9 mouse cellular contexts compared by ENCODE assay signal in the genomic region with DNA sequence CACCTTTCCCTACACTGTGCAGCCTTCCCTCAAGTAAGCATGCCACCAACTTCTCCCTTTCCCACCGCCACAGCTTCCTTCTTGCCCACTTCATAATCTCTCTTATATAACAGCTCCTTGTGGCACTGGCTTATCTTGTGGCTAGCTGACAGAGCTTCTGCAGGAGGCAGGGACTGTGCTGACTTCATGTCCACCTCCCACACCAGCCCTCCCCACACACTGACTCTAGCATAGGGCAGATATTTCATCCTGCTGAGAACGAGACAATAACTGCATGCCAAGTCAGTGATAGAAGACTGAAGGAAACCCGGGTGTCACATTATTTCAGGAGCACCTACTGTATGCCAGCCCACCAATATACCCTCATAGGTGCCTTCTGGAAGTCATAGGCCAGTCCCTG. TPM values are rescaled to one million over a fixed set of nuclear protein-coding genes. Genes with fewer than 3 reads are reported as not detected.
DNase-seq lines count a peak whose midpoint lies in the region; ATAC-seq and TF ChIP-seq lines count a peak whose summit lies in the region.
"Had no signal": no experiment of that assay in that cellular context is flagged by ENCODE, and none has a peak within 500 bp of the region (broad histone marks: within the 10 kb centered on the region; RNA-seq: fewer than 3 reads in every experiment).

No protein-coding gene starts in this region.

- H3K27me3 ChIP-seq in forebrain, embryonic 10.5 days (ENCODE audit: poor library complexity, severe bottlenecking): no peaks in the 10 kb centered on the region
- H3K27me3 ChIP-seq in forebrain, embryonic 15.5 days: no peaks in the 10 kb centered on the region
- no peaks in the 10 kb centered on the region for H3K27me3 ChIP-seq in lung, embryonic 15.5 days
- no peaks in the 10 kb centered on the region for H3K27me3 ChIP-seq in heart, embryonic 16.5 days (ENCODE audit: control insufficient read depth, insufficient read depth, low read length)
- H3K27me3 ChIP-seq in small intestine, adult 2 months (ENCODE audit: control insufficient read depth, insufficient read depth, low read length): no peaks in the 10 kb centered on the region
- H3K27me3 ChIP-seq in thymus, adult 2 months (ENCODE audit: control insufficient read depth, insufficient read depth, low read length): no peaks in the 10 kb centered on the region

- TF ChIP-seq POLR2A in small intestine, adult 2 months (IDR thresholded peaks at IDR 0.05; ENCODE audit: low read depth, low read length): no peak
- TF ChIP-seq POLR2A in thymus, adult 2 months (IDR thresholded peaks at IDR 0.05; ENCODE audit: control insufficient read depth, extremely low read depth, insufficient read depth, low read length, poor library complexity): no peak

- peaks cover 51% of the 10 kb centered on the region for H3K4me1 ChIP-seq in forebrain, embryonic 10.5 days
- H3K4me1 ChIP-seq in forebrain, embryonic 15.5 days: peaks cover 17% of the 10 kb centered on the region
- peaks cover 52% of the 10 kb centered on the region for H3K4me1 ChIP-seq in lung, embryonic 15.5 days
- H3K4me1 ChIP-seq in heart, embryonic 16.5 days (ENCODE audit: control insufficient read depth, insufficient read depth, low read length): peaks cover 34% of the 10 kb centered on the region
- peaks cover 19% of the 10 kb centered on the region for H3K4me1 ChIP-seq in small intestine, adult 2 months (ENCODE audit: control insufficient read depth, insufficient read depth, insufficient read length, low read length)
- H3K4me1 ChIP-seq in thymus, adult 2 months (replicated peaks; ENCODE audit: control insufficient read depth, insufficient read depth, low read length): peaks cover 7% of the 10 kb centered on the region

- H3K4me3 ChIP-seq in forebrain, embryonic 10.5 days: peak overlapping the region; percentile 34; the same call in 1 of the 2 replicates
- H3K4me3 ChIP-seq in forebrain, embryonic 15.5 days: no peak overlapping the region
- no peak overlapping the region for H3K4me3 ChIP-seq in lung, embryonic 15.5 days
- no peak overlapping the region for H3K4me3 ChIP-seq in heart, embryonic 16.5 days (ENCODE audit: low read length)
- no peak overlapping the region for H3K4me3 ChIP-seq in small intestine, adult 2 months (ENCODE audit: low read depth, low read length)
- no peak overlapping the region for H3K4me3 ChIP-seq in thymus, adult 2 months (ENCODE audit: control insufficient read depth, insufficient read depth, low read length)

- 86% methylated on average over 3 of the region's 3 CpGs for WGBS in forebrain, embryonic 10.5 days
- WGBS in forebrain, embryonic 15.5 days: 91% methylated on average over 3 of the region's 3 CpGs
- 57% methylated on average over 3 of the region's 3 CpGs for whole genome bisulfite sequencing in lung, embryonic 15.5 days
- WGBS in heart, embryonic 16.5 days: 36% methylated on average over 3 of the region's 3 CpGs
- WGBS in small intestine, adult 2 months: 50% methylated on average over 3 of the region's 3 CpGs
- WGBS in thymus, adult 2 months: 56% methylated on average over 3 of the region's 3 CpGs

- peak overlapping the region; percentile 72 for H3K27ac ChIP-seq in forebrain, embryonic 10.5 days
- H3K27ac ChIP-seq in forebrain, embryonic 15.5 days (replicated peaks): no peak overlapping the region
- H3K27ac ChIP-seq in lung, embryonic 15.5 days: peak overlapping the region; percentile 89
- peak overlapping the region; percentile 55 for H3K27ac ChIP-seq in heart, embryonic 16.5 days (ENCODE audit: low read length)
- H3K27ac ChIP-seq in small intestine, adult 2 months (ENCODE audit: insufficient read depth, low read depth, low read length): peak overlapping the region; percentile 3; the same call in 1 of the 2 replicates
- no peak overlapping the region for H3K27ac ChIP-seq in thymus, adult 2 months (ENCODE audit: control insufficient read depth, insufficient read depth, low read length)

- peaks cover 38% of the 10 kb centered on the region for H3K36me3 ChIP-seq in forebrain, embryonic 10.5 days (replicated peaks)
- H3K36me3 ChIP-seq in forebrain, embryonic 15.5 days: peaks cover 26% of the 10 kb centered on the region
- H3K36me3 ChIP-seq in lung, embryonic 15.5 days: peaks cover 30% of the 10 kb centered on the region
- peaks cover 21% of the 10 kb centered on the region for H3K36me3 ChIP-seq in heart, embryonic 16.5 days (ENCODE audit: control insufficient read depth, insufficient read depth)
- H3K36me3 ChIP-seq in small intestine, adult 2 months (ENCODE audit: control insufficient read depth, insufficient read depth, low read length): peaks cover 31% of the 10 kb centered on the region
- no peaks in the 10 kb centered on the region for H3K36me3 ChIP-seq in thymus, adult 2 months (ENCODE audit: control insufficient read depth, insufficient read depth, low read length)

- no peaks in the 10 kb centered on the region for H3K9me3 ChIP-seq in forebrain, embryonic 10.5 days
- no peaks in the 10 kb centered on the region for H3K9me3 ChIP-seq in forebrain, embryonic 15.5 days
- H3K9me3 ChIP-seq in lung, embryonic 15.5 days: no peaks in the 10 kb centered on the region
- no peaks in the 10 kb centered on the region for H3K9me3 ChIP-seq in heart, embryonic 16.5 days (replicated peaks; ENCODE audit: control insufficient read depth, low read length)

- no peak overlapping the region for H3K9ac ChIP-seq in forebrain, embryonic 15.5 days (replicated peaks)
- H3K9ac ChIP-seq in lung, embryonic 15.5 days: no peak overlapping the region
- no peak overlapping the region for H3K9ac ChIP-seq in heart, embryonic 16.5 days (ENCODE audit: low read length)

- H3K4me2 ChIP-seq in forebrain, embryonic 15.5 days (replicated peaks): no peak overlapping the region
- H3K4me2 ChIP-seq in lung, embryonic 15.5 days: peak overlapping the region; percentile 35; the same call in 1 of the 2 replicates
- no peak overlapping the region; the same call in 1 of the 2 replicates for H3K4me2 ChIP-seq in heart, embryonic 16.5 days (ENCODE audit: low read depth, low read length)

- ATAC-seq in forebrain, embryonic 15.5 days (replicated peaks): no peak
- no peak for ATAC-seq in lung, embryonic 15.5 days (ENCODE audit: borderline replicate concordance, extremely low read depth, low FRiP score, low TSS enrichment)
- no peak for ATAC-seq in heart, embryonic 16.5 days (replicated peaks; ENCODE audit: extremely low read depth, insufficient read depth, low FRiP score)

- DNase-seq in forebrain, embryonic 10.5 days (ENCODE audit: extremely low spot score, low spot score): no peak
- DNase-seq in lung, postnatal 10 days: no peak
- DNase-seq in gastrocnemius, adult 18-20 months (ENCODE audit: low spot score): no peak
- DNase-seq in thymus, adult 2 months: no peak
- DNase-seq: gastrocnemius, postnatal 10 days had no signal

- no peak for TF ChIP-seq CTCF in small intestine, adult 2 months (IDR thresholded peaks at IDR 0.05; ENCODE audit: extremely low read depth, insufficient read length, insufficient replicate concordance, low read depth, low read length)
- TF ChIP-seq CTCF in thymus, adult 2 months (IDR thresholded peaks at IDR 0.05; ENCODE audit: borderline replicate concordance, control insufficient read depth, extremely low read depth, insufficient read depth, low read length, poor library complexity): no peak

RNA-seq across cellular contexts. Expression of a gene that starts 4.2 kb away (rescaled TPM):
- polyA plus RNA-seq in forebrain, embryonic 10.5 days (2016; fragmentation: Nextera tagmentation; extraction: Ambion mirVana): 125 and 127 TPM in 2 replicates
- 63.3 and 64.3 TPM in 2 replicates for polyA plus RNA-seq in forebrain, embryonic 15.5 days (2015; fragmentation: Nextera tagmentation; extraction: Ambion mirVana)
- 116 and 117 TPM in 2 replicates for polyA plus RNA-seq in lung, embryonic 15.5 days (2015; fragmentation: Nextera tagmentation; extraction: Ambion mirVana)
- polyA plus RNA-seq in heart, embryonic 16.5 days (2015; fragmentation: Nextera tagmentation; extraction: Ambion mirVana): 57.6 and 69.8 TPM in 2 replicates
- 110 and 142 TPM in 2 replicates for polyA plus RNA-seq in small intestine, adult 2 months (2012; rRNA removed)
- total RNA-seq in gastrocnemius, adult 18-20 months (2021): 10 to 100 TPM; 29.5 to 32.4 TPM
- polyA plus RNA-seq in thymus, adult 2 months (2012; rRNA removed): 56.2 and 75.9 TPM in 2 replicates

RNA-seq across cellular contexts. Expression of a gene that starts 9.4 kb away (rescaled TPM):
- 145 and 147 TPM in 2 replicates for polyA plus RNA-seq in forebrain, embryonic 10.5 days (2016; fragmentation: Nextera tagmentation; extraction: Ambion mirVana)
- 83.9 and 88.4 TPM in 2 replicates for polyA plus RNA-seq in forebrain, embryonic 15.5 days (2015; fragmentation: Nextera tagmentation; extraction: Ambion mirVana)
- 89.5 and 90.2 TPM in 2 replicates for polyA plus RNA-seq in lung, embryonic 15.5 days (2015; fragmentation: Nextera tagmentation; extraction: Ambion mirVana)
- polyA plus RNA-seq in heart, embryonic 16.5 days (2015; fragmentation: Nextera tagmentation; extraction: Ambion mirVana): 47.8 and 51.4 TPM in 2 replicates
- 5.6 and 8.9 TPM in 2 replicates for polyA plus RNA-seq in small intestine, adult 2 months (2012; rRNA removed)
- 10 to 100 TPM; 14.4 to 14.8 TPM for total RNA-seq in gastrocnemius, adult 18-20 months (2021)
- polyA plus RNA-seq in thymus, adult 2 months (2012; rRNA removed): 18.0 and 20.9 TPM in 2 replicates

RNA-seq across cellular contexts. Expression of a gene that starts 9.7 kb away (rescaled TPM):
- 1.3 and 1.5 TPM in 2 replicates for polyA plus RNA-seq in forebrain, embryonic 10.5 days (2016; fragmentation: Nextera tagmentation; extraction: Ambion mirVana)
- polyA plus RNA-seq in forebrain, embryonic 15.5 days (2015; fragmentation: Nextera tagmentation; extraction: Ambion mirVana): 0.60 and 0.79 TPM in 2 replicates
- 0.47 and 0.72 TPM in 2 replicates for polyA plus RNA-seq in lung, embryonic 15.5 days (2015; fragmentation: Nextera tagmentation; extraction: Ambion mirVana)
- polyA plus RNA-seq in heart, embryonic 16.5 days (2015; fragmentation: Nextera tagmentation; extraction: Ambion mirVana): 0.32 and 0.41 TPM in 2 replicates
- polyA plus RNA-seq in small intestine, adult 2 months (2012; rRNA removed): 0.14 TPM in 1 of 2 replicates, not detected in the other
- under 1 TPM in 1 of 2 experiments, not detected in 1; 0.11 TPM for total RNA-seq in gastrocnemius, adult 18-20 months (2021)
- polyA plus RNA-seq in thymus, adult 2 months (2012; rRNA removed): 0.15 and 0.16 TPM in 2 replicates

RNA-seq across cellular contexts. Expression of a gene that starts 12.2 kb away (rescaled TPM):
- 10.3 and 11.2 TPM in 2 replicates for polyA plus RNA-seq in forebrain, embryonic 10.5 days (2016; fragmentation: Nextera tagmentation; extraction: Ambion mirVana)
- polyA plus RNA-seq in forebrain, embryonic 15.5 days (2015; fragmentation: Nextera tagmentation; extraction: Ambion mirVana): 10.8 TPM in 2 replicates
- 18.6 and 21.1 TPM in 2 replicates for polyA plus RNA-seq in lung, embryonic 15.5 days (2015; fragmentation: Nextera tagmentation; extraction: Ambion mirVana)
- 9.6 and 10.0 TPM in 2 replicates for polyA plus RNA-seq in heart, embryonic 16.5 days (2015; fragmentation: Nextera tagmentation; extraction: Ambion mirVana)
- polyA plus RNA-seq in small intestine, adult 2 months (2012; rRNA removed): 63.6 and 68.4 TPM in 2 replicates
- total RNA-seq in gastrocnemius, adult 18-20 months (2021): 1 to 10 TPM; 1.1 to 1.3 TPM
- polyA plus RNA-seq in thymus, adult 2 months (2012; rRNA removed): 4.5 and 7.0 TPM in 2 replicates

RNA-seq across cellular contexts. Expression of a gene that starts 35.6 kb away (rescaled TPM):
- 1.1 and 1.4 TPM in 2 replicates for polyA plus RNA-seq in forebrain, embryonic 10.5 days (2016; fragmentation: Nextera tagmentation; extraction: Ambion mirVana)
- polyA plus RNA-seq in forebrain, embryonic 15.5 days (2015; fragmentation: Nextera tagmentation; extraction: Ambion mirVana): 0.78 and 0.85 TPM in 2 replicates
- 36.7 and 44.0 TPM in 2 replicates for polyA plus RNA-seq in lung, embryonic 15.5 days (2015; fragmentation: Nextera tagmentation; extraction: Ambion mirVana)
- 3.4 and 6.3 TPM in 2 replicates for polyA plus RNA-seq in heart, embryonic 16.5 days (2015; fragmentation: Nextera tagmentation; extraction: Ambion mirVana)
- 38.3 and 104 TPM in 2 replicates for polyA plus RNA-seq in small intestine, adult 2 months (2012; rRNA removed)
- not detected for total RNA-seq in gastrocnemius, adult 18-20 months (2021)
- 19.7 and 19.8 TPM in 2 replicates for polyA plus RNA-seq in thymus, adult 2 months (2012; rRNA removed)

Comparison
In these comparisons a context has a peak if more than half of its experiments do, and no peak if none do; other contexts are left out.
1. H3K27ac ChIP-seq: peak in forebrain, embryonic 10.5 days (single experiment), lung, embryonic 15.5 days (single experiment), heart, embryonic 16.5 days (single experiment) and small intestine, adult 2 months (single experiment); none in forebrain, embryonic 15.5 days (single experiment) and thymus, adult 2 months (single experiment).